Mouse (Mus musculus): ENCODE measurements around the gene Ceacam18. TPM values are rescaled to one million over a fixed set of nuclear protein-coding genes. Genes with fewer than 3 reads are reported as not detected.
A peak's percentile ranks its signal among the peaks of the same experiment; 100 is the strongest.

Ceacam18 gene
- polyA plus RNA-seq, 1 experiment from 2014 or later = 0.07 TPM

DNA sequence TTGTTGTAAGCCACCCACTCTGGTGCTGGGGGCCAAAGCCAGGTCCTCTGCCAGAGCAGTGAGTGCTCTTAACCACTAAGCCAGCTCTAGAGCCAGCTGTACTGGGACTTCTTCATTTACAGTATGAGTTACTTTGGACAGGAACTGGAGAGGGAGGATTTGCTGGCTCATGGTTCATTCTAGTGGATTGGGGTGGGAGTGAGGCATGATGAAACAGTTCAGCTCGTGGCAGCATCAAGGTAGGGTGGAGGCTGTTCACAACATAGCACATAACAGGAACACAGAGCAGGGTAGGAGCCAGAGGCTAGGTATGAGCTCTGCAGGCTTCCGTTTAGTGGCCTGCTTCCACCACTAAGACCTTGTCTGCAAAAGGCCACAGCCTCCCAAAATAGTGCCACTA is 1.7 kb downstream of the Ceacam18 start:
- peak; percentile 43 for ATAC-seq
- DNase-seq (ENCODE audit: low spot score) = peak; percentile 14
- Histone ChIP-seq H3K9ac (replicated peaks; ENCODE audit: low read depth) (no peak overlapping the region), H3K27me3 (replicated peaks; ENCODE audit: insufficient read depth, low read length) (no peaks in the 10 kb centered on the region), H3K36me3 (ENCODE audit: insufficient read depth, low read length) (no peaks in the 10 kb centered on the region), H3K27ac (ENCODE audit: low read length) (no peak overlapping the region), H3K9me3 (ENCODE audit: low read length) (no peaks in the 10 kb centered on the region), H3K4me2 (replicated peaks; ENCODE audit: low read depth, low read length) (no peak overlapping the region), H3K4me1 (ENCODE audit: insufficient read depth, low read depth, low read length) (no peaks in the 10 kb centered on the region), H3K4me3 (ENCODE audit: low read depth, low read length) (no peak overlapping the region)
- WGBS = 37% methylated on average over 2 of the region's 2 CpGs
- TF ChIP-seq EP300 (IDR thresholded peaks at IDR 0.05) = no peak
- no peak for TF ChIP-seq CTCF (IDR thresholded peaks at IDR 0.05)

DNA sequence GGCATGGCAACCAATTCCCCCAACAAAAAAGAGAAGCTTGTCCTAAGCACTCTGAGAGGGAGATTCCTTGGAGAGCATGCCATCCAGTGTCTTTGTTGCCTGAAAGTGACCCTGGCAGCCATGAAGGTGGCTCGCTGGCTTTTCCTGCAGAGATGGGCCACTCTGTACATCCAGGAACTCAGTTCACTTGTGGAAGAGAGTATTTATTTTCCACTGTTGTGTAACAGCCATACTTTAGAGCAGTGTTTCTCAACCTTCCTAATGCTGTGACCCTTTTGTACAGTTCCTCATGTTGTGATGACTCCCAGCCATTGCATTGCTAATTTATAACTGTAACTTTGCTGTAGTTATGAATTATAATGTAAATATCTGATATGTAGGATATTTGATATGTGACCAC is 2.6 kb downstream of the Ceacam18 start:
- ATAC-seq = no peak; the same call in 1 of the 2 replicates
- 50% methylated on average over 1 of the region's 1 CpGs for WGBS
- no peaks in the 10 kb centered on the region for H3K36me3 ChIP-seq (ENCODE audit: insufficient read depth, low read length)

GRCm38 (mm10) chr7:43642587-43642986 is 8.1 kb downstream of the Ceacam18 start:
- WGBS = 56% methylated on average over 5 of the region's 5 CpGs
- TF ChIP-seq CTCF (IDR thresholded peaks at IDR 0.05) (no peak), EP300 (IDR thresholded peaks at IDR 0.05) (no peak)
- no peak overlapping the region for H3K4me3 ChIP-seq (ENCODE audit: low read depth, low read length)
- H3K27me3 ChIP-seq (replicated peaks; ENCODE audit: insufficient read depth, low read length) = no peaks in the 10 kb centered on the region
- DNase-seq (ENCODE audit: low spot score) (peak; percentile 83), ATAC-seq (peak; percentile 82)
- no peaks in the 10 kb centered on the region; the same call in 1 of the 2 replicates for H3K4me1 ChIP-seq (ENCODE audit: insufficient read depth, low read depth, low read length)
- H3K9me3 ChIP-seq (ENCODE audit: low read length) = no peaks in the 10 kb centered on the region
- H3K36me3 ChIP-seq (ENCODE audit: insufficient read depth, low read length) = no peaks in the 10 kb centered on the region
- H3K27ac ChIP-seq (ENCODE audit: low read length) = no peak overlapping the region
- H3K4me2 ChIP-seq (replicated peaks; ENCODE audit: low read depth, low read length) = no peak overlapping the region
- H3K9ac ChIP-seq (replicated peaks; ENCODE audit: low read depth) = no peak overlapping the region

More for the DNA sequence above, 2.6 kb downstream of the Ceacam18 start:
- Histone ChIP-seq H3K9ac (replicated peaks; ENCODE audit: low read depth) (no peak overlapping the region), H3K4me2 (replicated peaks; ENCODE audit: low read depth, low read length) (no peak overlapping the region), H3K27ac (ENCODE audit: low read length) (no peak overlapping the region), H3K9me3 (ENCODE audit: low read length) (no peaks in the 10 kb centered on the region), H3K4me3 (ENCODE audit: low read depth, low read length) (no peak overlapping the region), H3K27me3 (replicated peaks; ENCODE audit: insufficient read depth, low read length) (no peaks in the 10 kb centered on the region), H3K4me1 (ENCODE audit: insufficient read depth, low read depth, low read length) (no peaks in the 10 kb centered on the region)
- TF ChIP-seq CTCF (IDR thresholded peaks at IDR 0.05) = no peak
- TF ChIP-seq EP300 (IDR thresholded peaks at IDR 0.05) = no peak
- DNase-seq (ENCODE audit: low spot score) = peak; percentile 38

GRCm38 (mm10) chr7:43643046-43643652 is 8.6 kb downstream of the Ceacam18 start:
- no peaks in the 10 kb centered on the region for H3K9me3 ChIP-seq (ENCODE audit: low read length)

DNA sequence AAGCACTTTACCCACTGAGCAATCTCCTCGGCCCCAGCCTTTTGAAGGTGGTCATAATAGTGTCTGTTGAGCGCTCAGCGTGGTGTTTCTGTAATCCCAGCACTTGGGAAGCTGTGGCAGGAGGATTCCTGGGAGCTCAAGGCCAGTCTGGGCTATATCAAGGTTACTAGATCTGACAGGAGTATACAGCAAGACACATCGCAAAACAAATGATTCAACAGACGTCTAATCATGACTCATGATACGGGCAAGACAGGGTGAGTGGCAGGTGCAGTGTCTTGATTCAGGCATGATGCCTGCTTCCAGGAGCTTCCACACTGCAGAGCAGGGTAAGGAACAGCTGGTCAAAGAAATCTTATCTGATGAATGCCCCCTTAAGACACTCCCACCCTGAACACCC is 18.2 kb downstream of the Ceacam18 start:
- Histone ChIP-seq H3K4me1 (ENCODE audit: insufficient read depth, low read depth, low read length) (no peaks in the 10 kb centered on the region), H3K36me3 (ENCODE audit: insufficient read depth, low read length) (no peaks in the 10 kb centered on the region), H3K4me2 (replicated peaks; ENCODE audit: low read depth, low read length) (no peak overlapping the region), H3K9me3 (ENCODE audit: low read length) (no peaks in the 10 kb centered on the region), H3K27me3 (replicated peaks; ENCODE audit: insufficient read depth, low read length) (no peaks in the 10 kb centered on the region), H3K4me3 (ENCODE audit: low read depth, low read length) (no peak overlapping the region), H3K9ac (replicated peaks; ENCODE audit: low read depth) (no peak overlapping the region), H3K27ac (ENCODE audit: low read length) (no peak overlapping the region)
- no peak for TF ChIP-seq EP300 (IDR thresholded peaks at IDR 0.05)
- no peak for TF ChIP-seq CTCF (IDR thresholded peaks at IDR 0.05)
- no peak for ATAC-seq
- 80% methylated on average over 6 of the region's 6 CpGs for WGBS
- no peak for DNase-seq (ENCODE audit: low spot score)

More at GRCm38 (mm10) chr7:43643046-43643652, 8.6 kb downstream of the Ceacam18 start:
- no peak for TF ChIP-seq CTCF (IDR thresholded peaks at IDR 0.05)
- no peak for TF ChIP-seq EP300 (IDR thresholded peaks at IDR 0.05)
- Histone ChIP-seq H3K4me2 (replicated peaks; ENCODE audit: low read depth, low read length) (no peak overlapping the region), H3K4me3 (ENCODE audit: low read depth, low read length) (no peak overlapping the region), H3K36me3 (ENCODE audit: insufficient read depth, low read length) (no peaks in the 10 kb centered on the region), H3K9ac (replicated peaks; ENCODE audit: low read depth) (no peak overlapping the region), H3K27me3 (replicated peaks; ENCODE audit: insufficient read depth, low read length) (no peaks in the 10 kb centered on the region), H3K27ac (ENCODE audit: low read length) (no peak overlapping the region), H3K4me1 (ENCODE audit: insufficient read depth, low read depth, low read length) (no peaks in the 10 kb centered on the region; the same call in 1 of the 2 replicates)
- ATAC-seq (no peak), DNase-seq (ENCODE audit: low spot score) (no peak)
- 76% methylated on average over 17 of the region's 17 CpGs for WGBS

DNA sequence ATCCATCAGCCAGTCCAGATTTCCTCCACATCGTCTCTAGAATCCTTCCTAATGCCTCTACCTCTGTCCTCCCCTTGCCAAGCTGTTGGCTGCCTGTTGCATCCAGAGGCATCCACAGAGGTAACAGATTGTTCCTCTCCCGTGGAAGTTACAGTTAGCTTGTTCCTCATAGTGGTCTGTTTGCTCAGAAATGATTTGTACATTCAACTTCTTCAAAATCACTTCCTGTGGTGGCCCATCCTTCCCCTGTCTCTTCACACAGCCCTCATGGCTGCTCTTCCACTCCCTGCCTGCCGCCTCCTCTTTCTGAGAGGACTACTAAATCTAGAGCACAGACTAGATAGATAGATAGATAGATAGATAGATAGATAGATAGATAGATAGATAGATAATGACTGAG is 20.0 kb downstream of the Ceacam18 start:
- ATAC-seq = no peak
- H3K27ac ChIP-seq (ENCODE audit: low read length) = no peak overlapping the region
- H3K4me1 ChIP-seq (ENCODE audit: insufficient read depth, low read depth, low read length) = no peaks in the 10 kb centered on the region
- no peak overlapping the region for H3K9ac ChIP-seq (replicated peaks; ENCODE audit: low read depth)
- no peak overlapping the region for H3K4me3 ChIP-seq (ENCODE audit: low read depth, low read length)
- 61% methylated on average over 3 of the region's 3 CpGs for WGBS
- H3K9me3 ChIP-seq (ENCODE audit: low read length) = no peaks in the 10 kb centered on the region
- DNase-seq (ENCODE audit: low spot score) = peak; percentile 45
- H3K4me2 ChIP-seq (replicated peaks; ENCODE audit: low read depth, low read length) = no peak overlapping the region
- TF ChIP-seq EP300 (IDR thresholded peaks at IDR 0.05) = no peak
- no peak for TF ChIP-seq CTCF (IDR thresholded peaks at IDR 0.05)
- H3K27me3 ChIP-seq (replicated peaks; ENCODE audit: insufficient read depth, low read length) = no peaks in the 10 kb centered on the region
- H3K36me3 ChIP-seq (ENCODE audit: insufficient read depth, low read length) = no peaks in the 10 kb centered on the region
